Mouse (Mus musculus) stomach, embryonic 14.5 days (tissue): ENCODE measurements at regions not wholly inside any gene's neighbourhood (a gene's known extent, or its start where the extent isn't known, plus 50 kb on each side); places are given as distances from the start of the nearest gene placed in this dataset.
A peak's percentile ranks its signal among the peaks of the same experiment; 100 is the strongest.

Experiments
- ATAC-seq: fragments of 200-750 bp; cut with Nextera tagmentation; 2 replicates; pipeline ENCODE4 v1.8.0; 2017; ENCODE audit warnings: low read depth, moderate TSS enrichment; ENCODE audit not compliant: insufficient number of reproducible peaks, insufficient read depth, low FRiP score
- H3K27ac ChIP-seq: fragments of 300-500 bp; sonication (generic); 2 replicates; pipeline ENCODE4 v1.5.1; 2014; ENCODE audit warnings: mild to moderate bottlenecking, low read length, moderate library complexity, mixed read lengths
- H3K27me3 ChIP-seq: fragments of 300-500 bp; sonication (generic); 2 replicates; pipeline ENCODE4 v1.6.1; 2014; ENCODE audit warnings: low read length, control low read depth, mixed read lengths; ENCODE audit not compliant: control insufficient read depth, insufficient read depth
- H3K36me3 ChIP-seq: fragments of 300-500 bp; sonication (generic); 2 replicates; pipeline ENCODE4 v1.6.1; 2014; ENCODE audit warnings: mild to moderate bottlenecking, control low read depth, low read length, moderate library complexity, mixed read lengths; ENCODE audit not compliant: control insufficient read depth, insufficient read depth
- H3K4me1 ChIP-seq: fragments of 300-500 bp; sonication (generic); 2 replicates; pipeline ENCODE4 v1.6.1; 2014; ENCODE audit warnings: low read length, control low read depth, mixed read lengths; ENCODE audit not compliant: control insufficient read depth, insufficient read depth
- H3K4me2 ChIP-seq: fragments of 300-500 bp; sonication (generic); replicated peaks from 2 replicates; pipeline ENCODE4 v1.6.1; 2014; ENCODE audit warnings: low read depth, low read length, control low read depth
- H3K4me3 ChIP-seq: fragments of 300-500 bp; sonication (generic); 2 replicates; pipeline ENCODE4 v1.5.1; 2014; ENCODE audit warnings: low read depth, low read length, control low read depth
- H3K9ac ChIP-seq: fragments of 300-500 bp; sonication (generic); replicated peaks from 2 replicates; pipeline ENCODE4 v1.6.1; 2014; ENCODE audit warnings: low read depth, mild to moderate bottlenecking, control low read depth, low read length, moderate library complexity, mixed read lengths
- H3K9me3 ChIP-seq: fragments of 300-500 bp; sonication (generic); 2 replicates; pipeline ENCODE4 v1.6.1; 2016; ENCODE audit warnings: low read depth, low read length, control low read depth; ENCODE audit not compliant: control insufficient read depth
- WGBS: fragments of 180-500 bp; shearing (Covaris S2); extraction: QIAGEN DNeasy Blood & Tissue Kit; methylation state at CpG from one replicate; pipeline ENCODE4 v1.1.7; 2014; 5-methylcytosine and 5-hydroxymethylcytosine counted together

- no peak for ATAC-seq
- H3K36me3 ChIP-seq, result no peaks in the 10 kb centered on the region
- H3K4me3 ChIP-seq, result no peak overlapping the region
- H3K9ac ChIP-seq, result no peak overlapping the region
- H3K27me3 ChIP-seq, result no peaks in the 10 kb centered on the region
- 55% methylated on average over 7 of the region's 7 CpGs for WGBS
- H3K27ac ChIP-seq, result no peak overlapping the region
- no peaks in the 10 kb centered on the region; the same call in 1 of the 2 replicates for H3K4me1 ChIP-seq
- no peaks in the 10 kb centered on the region for H3K9me3 ChIP-seq
- H3K4me2 ChIP-seq, result no peak overlapping the region
These were observed 79.9 kb upstream of the Lrig1 start for GRCm38 (mm10) chr6:94779854-94780253.

GRCm38 (mm10) chr6:94779213-94779612 is 79.3 kb upstream of the Lrig1 start:
- H3K4me3 ChIP-seq, result no peak overlapping the region
- no peak for ATAC-seq
- H3K27me3 ChIP-seq, result no peaks in the 10 kb centered on the region
- H3K4me2 ChIP-seq, result no peak overlapping the region
- H3K27ac ChIP-seq, result no peak overlapping the region
- no peak overlapping the region for H3K9ac ChIP-seq
- H3K9me3 ChIP-seq, result no peaks in the 10 kb centered on the region
- H3K4me1 ChIP-seq, result no peaks in the 10 kb centered on the region; the same call in 1 of the 2 replicates
- H3K36me3 ChIP-seq, result no peaks in the 10 kb centered on the region
- WGBS, result 64% methylated on average over 7 of the region's 7 CpGs

GRCm38 (mm10) chr6:94778797-94779196 is 78.8 kb upstream of the Lrig1 start:
- H3K4me3 ChIP-seq, result no peak overlapping the region
- no peaks in the 10 kb centered on the region for H3K36me3 ChIP-seq
- no peak overlapping the region for H3K27ac ChIP-seq
- ATAC-seq, result no peak
- H3K27me3 ChIP-seq, result no peaks in the 10 kb centered on the region
- no peak overlapping the region for H3K9ac ChIP-seq
- peaks cover 4% of the 10 kb centered on the region; the same call in 1 of the 2 replicates for H3K4me1 ChIP-seq
- 19% methylated on average over 1 of the region's 1 CpGs for WGBS
- no peaks in the 10 kb centered on the region for H3K9me3 ChIP-seq
- H3K4me2 ChIP-seq, result no peak overlapping the region

GRCm38 (mm10) chr6:94776585-94776984 is 76.6 kb upstream of the Lrig1 start:
- Histone ChIP-seq H3K4me1 (peaks cover 21% of the 10 kb centered on the region), H3K9me3 (no peaks in the 10 kb centered on the region), H3K27me3 (no peaks in the 10 kb centered on the region), H3K36me3 (no peaks in the 10 kb centered on the region), H3K4me2 (no peak overlapping the region), H3K4me3 (no peak overlapping the region), H3K9ac (no peak overlapping the region), H3K27ac (no peak overlapping the region)
- WGBS, result 51% methylated on average over 4 of the region's 4 CpGs
- ATAC-seq, result no peak

- WGBS, result 93% methylated on average over 3 of the region's 3 CpGs
- no peak for ATAC-seq
- H3K36me3 ChIP-seq, result no peaks in the 10 kb centered on the region
- H3K9ac ChIP-seq, result no peak overlapping the region
- no peaks in the 10 kb centered on the region for H3K9me3 ChIP-seq
- peaks cover 21% of the 10 kb centered on the region for H3K4me1 ChIP-seq
- no peak overlapping the region for H3K4me3 ChIP-seq
- H3K27ac ChIP-seq, result peak overlapping the region; percentile 87; the same call in 1 of the 2 replicates
- no peak overlapping the region for H3K4me2 ChIP-seq
- no peaks in the 10 kb centered on the region for H3K27me3 ChIP-seq
These were observed 74.9 kb upstream of the Lrig1 start for GRCm38 (mm10) chr6:94774871-94775270.

GRCm38 (mm10) chr6:94773604-94774486 is 73.9 kb upstream of the Lrig1 start:
- H3K9ac ChIP-seq, result no peak overlapping the region; the same call in 1 of the 2 replicates
- H3K36me3 ChIP-seq, result no peaks in the 10 kb centered on the region
- WGBS, result 3% methylated on average over 27 of the region's 27 CpGs
- no peaks in the 10 kb centered on the region for H3K27me3 ChIP-seq
- peak; percentile 33; the same call in 1 of the 2 replicates for ATAC-seq
- peak overlapping the region; percentile 87 for H3K27ac ChIP-seq
- H3K4me1 ChIP-seq, result peaks cover 21% of the 10 kb centered on the region
- H3K9me3 ChIP-seq, result no peaks in the 10 kb centered on the region
- peak overlapping the region; percentile 27 for H3K4me2 ChIP-seq
- H3K4me3 ChIP-seq, result peak overlapping the region; percentile 7

GRCm38 (mm10) chr6:94772868-94773603 is 73.1 kb upstream of the Lrig1 start:
- Histone ChIP-seq H3K4me1 (peaks cover 21% of the 10 kb centered on the region), H3K9me3 (no peaks in the 10 kb centered on the region), H3K9ac (no peak overlapping the region), H3K4me2 (peak overlapping the region; percentile 27), H3K4me3 (peak overlapping the region; percentile 7; the same call in 1 of the 2 replicates), H3K27me3 (no peaks in the 10 kb centered on the region), H3K36me3 (no peaks in the 10 kb centered on the region), H3K27ac (peak overlapping the region; percentile 87)
- peak; percentile 19; the same call in 1 of the 2 replicates for ATAC-seq
- 25% methylated on average over 12 of the region's 12 CpGs for WGBS

GRCm38 (mm10) chr6:94772391-94772790 is 72.4 kb upstream of the Lrig1 start:
- Histone ChIP-seq H3K36me3 (no peaks in the 10 kb centered on the region), H3K27me3 (no peaks in the 10 kb centered on the region), H3K9ac (no peak overlapping the region), H3K4me1 (peaks cover 21% of the 10 kb centered on the region), H3K27ac (peak overlapping the region; percentile 87), H3K4me3 (no peak overlapping the region), H3K9me3 (no peaks in the 10 kb centered on the region), H3K4me2 (no peak overlapping the region)
- no peak for ATAC-seq
- 41% methylated on average over 7 of the region's 7 CpGs for WGBS
